Mouse (Mus musculus) ES-E14 (cell line): Measurements from ENCODE around the gene Pard3. TPM values are rescaled to one million over a fixed set of nuclear protein-coding genes. Genes with fewer than 3 reads are reported as not detected.

Source experiments
- DNase-seq: peaks from one replicate; pipeline ENCODE4 v3.0.0-alpha.2; 2013; ENCODE audit warnings: low read depth, low spot score
- H3K27ac ChIP-seq: 2 replicates; pipeline ENCODE4 v1.5.1; 2012; ENCODE audit warnings: low read depth, mild to moderate bottlenecking, low read length, moderate library complexity, mixed read lengths; ENCODE audit not compliant: poor library complexity, insufficient read depth, severe bottlenecking
- H3K36me3 ChIP-seq: 2 replicates; pipeline ENCODE4 v1.6.1; 2012; ENCODE audit warnings: mild to moderate bottlenecking, low read length, moderate library complexity, mixed read lengths; ENCODE audit not compliant: control insufficient read depth, poor library complexity, insufficient read depth, severe bottlenecking
- H3K4me1 ChIP-seq, 2 experiments: fragments of 150-350 bp in 1 of 2; sonication (generic) in 1 of 2; 2 replicates each; pipeline ENCODE4 v1.6.1; 2012; ENCODE audit warnings: low read length in 2 of 2, mild to moderate bottlenecking in 1 of 2, mixed read lengths in 1 of 2; ENCODE audit not compliant: control insufficient read depth in 2 of 2, insufficient read depth in 2 of 2, poor library complexity in 1 of 2
- H3K4me3 ChIP-seq, 2 experiments: fragments of 150-350 bp in 1 of 2; sonication (generic) in 1 of 2; 2 replicates each; pipeline ENCODE4 v1.5.1; 2012; ENCODE audit warnings: low read length in 2 of 2, low read depth in 1 of 2, mild to moderate bottlenecking in 1 of 2, mixed read lengths in 1 of 2; ENCODE audit not compliant: insufficient read depth in 1 of 2, poor library complexity in 1 of 2, severe bottlenecking in 1 of 2
- H3K9ac ChIP-seq: 2 replicates; pipeline ENCODE4 v1.6.1; 2012; ENCODE audit warnings: low read depth, mild to moderate bottlenecking, low read length, mixed read lengths; ENCODE audit not compliant: poor library complexity, insufficient read depth, severe bottlenecking
- H3K9me3 ChIP-seq: fragments of 150-350 bp; sonication (generic); 2 replicates; pipeline ENCODE4 v1.6.1; 2012; ENCODE audit warnings: low read depth, mild to moderate bottlenecking, low read length; ENCODE audit not compliant: control insufficient read depth, insufficient read depth
- CHD2 ChIP-seq: IDR thresholded peaks from 2 replicates; pipeline ENCODE4 v1.6.1; 2014; ENCODE audit warnings: mild to moderate bottlenecking, low read depth, low read length, inconsistent platforms
- HCFC1 ChIP-seq: IDR thresholded peaks from 2 replicates; pipeline ENCODE4 v1.6.1; 2012; ENCODE audit warnings: low read length, inconsistent platforms, borderline replicate concordance; ENCODE audit not compliant: insufficient read depth
- MAFK ChIP-seq: IDR thresholded peaks from 2 replicates; pipeline ENCODE4 v1.6.1; 2014; ENCODE audit warnings: mild to moderate bottlenecking, low read depth, low read length, inconsistent platforms; ENCODE audit not compliant: insufficient read depth
- ZC3H11A ChIP-seq: IDR thresholded peaks from 2 replicates; pipeline ENCODE4 v1.6.1; 2012; ENCODE audit warnings: low read depth, mild to moderate bottlenecking, inconsistent platforms, low read length, borderline replicate concordance
- ZNF384 ChIP-seq: IDR thresholded peaks from 2 replicates; pipeline ENCODE4 v1.6.1; 2012; ENCODE audit warnings: low read depth, low read length, inconsistent platforms
- in situ Hi-C, 2 experiments: fragments of 600-800 bp; cut with MboI; formaldehyde crosslinking; loops; one replicate each; pipeline ENCODE4 v1.15.1; 2025; ENCODE audit warnings: low sequenced_read_pairs in 2 of 2, inconsistent platforms in 1 of 2; ENCODE audit not compliant: unreplicated experiment in 2 of 2
- total RNA-seq: library from RNA; depleted of rRNA; stranded (reverse); fragments of 300-350 nt; gene quantifications from 2 replicates; pipeline ENCODE4 v1.2.3, GENCODE M21; 2012

The Pard3 gene
- total RNA-seq, 1 experiment, result 30.2 TPM

- no peak for DNase-seq
- H3K4me3 ChIP-seq, result no peak overlapping the region
- H3K36me3 ChIP-seq, result no peaks in the 10 kb centered on the region
- H3K4me1 ChIP-seq, result peaks cover 2 to 3% of the 10 kb centered on the region in 2 experiments; a peak in 1 of 4 replicates
- in situ Hi-C loops, result no loop called here
- H3K9ac ChIP-seq, result no peak overlapping the region
- no peak for TF ChIP-seq HCFC1
- no peak for TF ChIP-seq MAFK
- no peak for TF ChIP-seq ZC3H11A
- TF ChIP-seq CHD2, result no peak
- TF ChIP-seq ZNF384, result no peak
- H3K9me3 ChIP-seq, result no peaks in the 10 kb centered on the region
- H3K27ac ChIP-seq, result no peak overlapping the region
Measured at GRCm38 (mm10) chr8:127059826-127060225, 3.9 kb upstream of the Pard3 start.

- in situ Hi-C loops, result no loop called here
- Histone ChIP-seq H3K4me3 (peak overlapping the region; percentile 81 to 99), H3K27ac (no peak overlapping the region; the same call in 1 of the 2 replicates), H3K9me3 (no peaks in the 10 kb centered on the region), H3K36me3 (no peaks in the 10 kb centered on the region), H3K9ac (peak overlapping the region; percentile 90), H3K4me1 (peaks cover 2 to 8% of the 10 kb centered on the region in 2 experiments; a peak in 1 of 4 replicates)
- peak; percentile 36 for DNase-seq
- no peak for TF ChIP-seq HCFC1
- TF ChIP-seq ZC3H11A, result no peak
- TF ChIP-seq CHD2, result no peak
- no peak for TF ChIP-seq ZNF384
- no peak for TF ChIP-seq MAFK
Measured at GRCm38 (mm10) chr8:127064361-127065112, 844 bp downstream of the Pard3 start.

- TF ChIP-seq ZC3H11A, result no peak
- no peak for TF ChIP-seq ZNF384
- TF ChIP-seq CHD2, result no peak
- no peak for TF ChIP-seq HCFC1
- no peak for TF ChIP-seq MAFK
- DNase-seq, result peak; percentile 19
- Histone ChIP-seq H3K4me3 (peak overlapping the region; percentile 81 to 99), H3K36me3 (no peaks in the 10 kb centered on the region), H3K4me1 (peaks cover 2 to 8% of the 10 kb centered on the region in 2 experiments; a peak in 1 of 4 replicates), H3K9me3 (no peaks in the 10 kb centered on the region), H3K27ac (no peak overlapping the region), H3K9ac (peak overlapping the region; percentile 90)
- in situ Hi-C loops, result no loop called here
Measured at GRCm38 (mm10) chr8:127065113-127065473, 1.4 kb downstream of the Pard3 start.

- no peak overlapping the region for H3K9ac ChIP-seq
- no peak overlapping the region; a peak in 1 of 4 replicates for H3K4me3 ChIP-seq
- no peak for DNase-seq
- TF ChIP-seq ZNF384, result no peak
- no peak for TF ChIP-seq MAFK
- TF ChIP-seq CHD2, result no peak
- TF ChIP-seq HCFC1, result no peak
- no peak for TF ChIP-seq ZC3H11A
- peaks cover 2 to 8% of the 10 kb centered on the region in 2 experiments; a peak in 1 of 4 replicates for H3K4me1 ChIP-seq
- no peaks in the 10 kb centered on the region for H3K9me3 ChIP-seq
- no peak overlapping the region for H3K27ac ChIP-seq
- H3K36me3 ChIP-seq, result no peaks in the 10 kb centered on the region
- in situ Hi-C loops, result no loop called here
Measured at GRCm38 (mm10) chr8:127065791-127066190, 2.1 kb downstream of the Pard3 start.

- no peak for TF ChIP-seq ZNF384
- TF ChIP-seq ZC3H11A, result no peak
- no peak for TF ChIP-seq CHD2
- no peak for TF ChIP-seq HCFC1
- TF ChIP-seq MAFK, result no peak
- no peaks in the 10 kb centered on the region for H3K36me3 ChIP-seq
- DNase-seq, result no peak
- no peak overlapping the region for H3K4me3 ChIP-seq
- no peak overlapping the region for H3K9ac ChIP-seq
- H3K27ac ChIP-seq, result no peak overlapping the region
- in situ Hi-C loops, result no loop called here
- no peaks in the 10 kb centered on the region for H3K9me3 ChIP-seq
- H3K4me1 ChIP-seq, result peaks cover 2 to 8% of the 10 kb centered on the region in 2 experiments; a peak in 1 of 4 replicates
Measured at GRCm38 (mm10) chr8:127066501-127066900, 2.8 kb downstream of the Pard3 start.
